Mouse (Mus musculus): ENCODE results near the gene Pdk3. TPM values are rescaled to one million over a fixed set of nuclear protein-coding genes. Genes with fewer than 3 reads are reported as not detected.

Gene Pdk3
- total RNA-seq (2021), result 1 to 10 TPM; 3.0 to 3.2 TPM

- intact Hi-C loops (cut with DNase I), result loop anchor here (5.0 kb wide), 1 partner anchor 199 kb away; the partner anchor contains the start of gene Pola1
- peak; percentile 69 to 72 for DNase-seq
These were observed at the start of gene Pdk3 for GRCm38 (mm10) chrX:93831561-93832336. Gene Pdk3, minus strand, starts transcription at chrX:93832201.

GRCm38 (mm10) chrX:93877634-93878016 is 45.6 kb upstream of the Pdk3 start:
- intact Hi-C loops (cut with DNase I), result no loop called here
- no peak for DNase-seq

- no peak for DNase-seq
These were observed 45.1 kb upstream of the Pdk3 start for GRCm38 (mm10) chrX:93876981-93877633.

GRCm38 (mm10) chrX:93863393-93863792 is 31.4 kb upstream of the Pdk3 start:
- intact Hi-C loops (cut with DNase I), result no loop called here

More at GRCm38 (mm10) chrX:93876981-93877633, 45.1 kb upstream of the Pdk3 start:
- intact Hi-C loops (cut with DNase I), result no loop called here

GRCm38 (mm10) chrX:93862525-93863086 is 30.6 kb upstream of the Pdk3 start:
- intact Hi-C loops (cut with DNase I), result no loop called here

More at GRCm38 (mm10) chrX:93863393-93863792, 31.4 kb upstream of the Pdk3 start:
- DNase-seq, result no peak

GRCm38 (mm10) chrX:93857756-93858155 is 25.8 kb upstream of the Pdk3 start:
- intact Hi-C loops (cut with DNase I), result no loop called here
- no peak for DNase-seq

More at GRCm38 (mm10) chrX:93862525-93863086, 30.6 kb upstream of the Pdk3 start:
- no peak for DNase-seq

GRCm38 (mm10) chrX:93832337-93832884 is 410 bp upstream of the Pdk3 start:
- peak in 1 of 2 experiments; percentile 1 for DNase-seq
- intact Hi-C loops (cut with DNase I), result loop anchor here (5.0 kb wide), 1 partner anchor 200 kb away; the partner anchor contains the start of gene Pola1

- DNase-seq, result no peak
- intact Hi-C loops (cut with DNase I), result no loop called here
These were observed 6.2 kb downstream of the Pdk3 start for GRCm38 (mm10) chrX:93825787-93826186.

- DNase-seq, result no peak
- intact Hi-C loops (cut with DNase I), result no loop called here
These were observed 24.0 kb downstream of the Pdk3 start for GRCm38 (mm10) chrX:93808040-93808439.

GRCm38 (mm10) chrX:93793168-93793567 is 38.8 kb downstream of the Pdk3 start:
- DNase-seq, result peak; percentile 30 to 55
- intact Hi-C loops (cut with DNase I), result loop anchor here (2.0 to 10.0 kb wide), 2 partner anchors 98 to 242 kb away; no protein-coding TSS in a partner anchor

GRCm38 (mm10) chrX:93789562-93789961 is 42.4 kb downstream of the Pdk3 start:
- intact Hi-C loops (cut with DNase I), result no loop called here
- no peak for DNase-seq

GRCm38 (mm10) chrX:93760770-93761169 is 71.2 kb downstream of the Pdk3 start:
- no peak for DNase-seq
- intact Hi-C loops (cut with DNase I), result no loop called here

- intact Hi-C loops (cut with DNase I), result no loop called here
- no peak for DNase-seq
These were observed 75.0 kb downstream of the Pdk3 start for GRCm38 (mm10) chrX:93756867-93757455.

GRCm38 (mm10) chrX:93755210-93755842 is 76.7 kb downstream of the Pdk3 start:
- no peak for DNase-seq
- intact Hi-C loops (cut with DNase I), result no loop called here

GRCm38 (mm10) chrX:93750566-93750965 is 81.4 kb downstream of the Pdk3 start:
- DNase-seq, result no peak
- intact Hi-C loops (cut with DNase I), result no loop called here

- DNase-seq, result no peak
- intact Hi-C loops (cut with DNase I), result no loop called here
These were observed 82.8 kb downstream of the Pdk3 start for GRCm38 (mm10) chrX:93749165-93749564.

- DNase-seq, result no peak
- intact Hi-C loops (cut with DNase I), result no loop called here
These were observed 98.8 kb downstream of the Pdk3 start for GRCm38 (mm10) chrX:93732975-93733748.

- intact Hi-C loops (cut with DNase I), result no loop called here
- DNase-seq, result no peak
These were observed 99.6 kb downstream of the Pdk3 start for GRCm38 (mm10) chrX:93732407-93732806.

GRCm38 (mm10) chrX:93730854-93731253 is 101.1 kb downstream of the Pdk3 start:
- intact Hi-C loops (cut with DNase I), result no loop called here
- DNase-seq, result no peak
